Mouse (Mus musculus) heart, postnatal 4 days (tissue): ENCODE data around the gene B4galnt1. TPM values are rescaled to one million over a fixed set of nuclear protein-coding genes. Genes with fewer than 3 reads are reported as not detected.
"Not testable (repeated sequence)": the region's sequence is repeated elsewhere in the genome, so short reads cannot be mapped to it uniquely, and the experiment has no call there.

Source experiments
- DNase-seq: peaks from one replicate; pipeline ENCODE4 v3.0.0; 2021
- total RNA-seq, 2 experiments: library from RNA; stranded (reverse); gene quantifications; 2 replicates each; pipeline ENCODE4 v1.2.3; 2021

The B4galnt1 gene
- total RNA-seq, 2 experiments from 2014 or later, result 2.2 to 2.7 TPM

DNA sequence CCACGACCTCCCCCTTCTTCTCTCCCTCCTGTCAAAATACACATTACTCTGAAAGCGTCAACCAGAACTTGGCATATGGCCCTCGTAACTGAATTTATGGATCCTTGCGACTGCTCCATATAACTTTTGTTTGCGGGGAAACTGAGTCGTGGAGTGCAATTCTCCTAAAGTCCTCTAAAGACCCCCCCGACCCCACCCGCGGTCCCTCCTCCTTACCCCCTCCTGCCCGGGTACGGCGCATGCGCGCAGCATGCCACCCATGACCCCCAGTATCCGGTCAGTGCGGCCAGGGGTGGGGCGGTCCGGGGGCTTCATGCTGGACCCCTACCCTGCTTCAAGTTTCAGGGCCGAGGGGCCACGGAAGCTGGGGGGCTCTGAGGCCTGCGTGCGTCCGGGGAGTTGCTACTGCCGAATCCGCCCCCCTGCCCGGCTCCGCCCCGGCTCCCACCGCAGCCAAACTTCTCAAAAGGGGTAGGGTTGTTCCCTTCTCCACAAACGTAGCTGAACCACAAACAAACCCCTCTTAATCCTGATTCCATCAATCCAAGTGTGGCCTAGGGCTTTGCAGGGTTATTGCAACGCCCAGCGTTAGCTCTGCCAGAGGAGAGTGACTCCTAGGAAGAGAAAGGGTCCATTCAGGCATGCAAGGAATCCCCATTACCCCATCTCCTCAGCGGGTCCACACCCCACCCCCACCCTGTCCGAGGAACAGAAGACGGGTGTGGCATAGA is 24.8 kb downstream of the B4galnt1 start, which contains the start of gene Arhgef25:
Gene Arhgef25, minus strand, starts transcription at position 433 of the 731 bp plus-strand sequence.
- DNase-seq, result peak; percentile 67

DNA sequence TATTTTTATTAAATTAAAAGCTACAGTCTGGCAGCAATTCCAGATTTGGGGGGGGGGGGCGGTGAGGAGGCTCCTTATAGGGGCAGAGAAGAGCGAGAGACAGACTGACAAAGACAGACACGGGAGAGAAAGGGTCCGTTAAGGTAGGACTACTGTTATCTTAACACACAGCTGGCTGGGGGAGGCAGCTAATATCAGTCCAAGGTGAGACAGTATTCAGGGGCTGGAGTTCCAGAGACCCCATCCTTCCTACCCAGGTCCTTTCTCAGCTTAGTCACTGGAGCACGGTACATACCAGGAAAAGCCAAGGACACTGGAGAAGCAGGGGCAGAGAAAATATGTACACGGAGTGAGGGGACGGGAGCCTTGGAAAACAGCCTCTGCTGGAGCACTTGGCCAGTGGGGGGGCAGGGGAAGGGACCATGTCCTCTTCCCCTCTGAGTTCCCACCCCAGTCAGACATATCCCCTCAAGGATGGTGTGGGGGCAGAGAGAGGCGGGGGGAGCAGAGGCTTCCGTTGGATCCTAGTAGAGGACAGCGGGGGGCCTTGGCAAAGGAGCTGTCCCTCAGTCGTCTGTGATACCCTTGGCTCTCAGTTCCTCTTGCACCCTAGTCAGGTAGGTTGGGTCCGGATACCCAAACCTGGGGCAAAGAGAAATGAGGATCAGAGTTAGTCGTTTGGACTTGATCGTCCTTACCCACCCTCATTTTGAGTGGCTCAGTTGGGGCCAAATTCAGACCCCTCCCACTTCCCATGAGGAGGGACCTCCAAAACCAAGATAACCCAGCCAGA is 25.6 kb downstream of the B4galnt1 start:
- no peak for DNase-seq

DNA sequence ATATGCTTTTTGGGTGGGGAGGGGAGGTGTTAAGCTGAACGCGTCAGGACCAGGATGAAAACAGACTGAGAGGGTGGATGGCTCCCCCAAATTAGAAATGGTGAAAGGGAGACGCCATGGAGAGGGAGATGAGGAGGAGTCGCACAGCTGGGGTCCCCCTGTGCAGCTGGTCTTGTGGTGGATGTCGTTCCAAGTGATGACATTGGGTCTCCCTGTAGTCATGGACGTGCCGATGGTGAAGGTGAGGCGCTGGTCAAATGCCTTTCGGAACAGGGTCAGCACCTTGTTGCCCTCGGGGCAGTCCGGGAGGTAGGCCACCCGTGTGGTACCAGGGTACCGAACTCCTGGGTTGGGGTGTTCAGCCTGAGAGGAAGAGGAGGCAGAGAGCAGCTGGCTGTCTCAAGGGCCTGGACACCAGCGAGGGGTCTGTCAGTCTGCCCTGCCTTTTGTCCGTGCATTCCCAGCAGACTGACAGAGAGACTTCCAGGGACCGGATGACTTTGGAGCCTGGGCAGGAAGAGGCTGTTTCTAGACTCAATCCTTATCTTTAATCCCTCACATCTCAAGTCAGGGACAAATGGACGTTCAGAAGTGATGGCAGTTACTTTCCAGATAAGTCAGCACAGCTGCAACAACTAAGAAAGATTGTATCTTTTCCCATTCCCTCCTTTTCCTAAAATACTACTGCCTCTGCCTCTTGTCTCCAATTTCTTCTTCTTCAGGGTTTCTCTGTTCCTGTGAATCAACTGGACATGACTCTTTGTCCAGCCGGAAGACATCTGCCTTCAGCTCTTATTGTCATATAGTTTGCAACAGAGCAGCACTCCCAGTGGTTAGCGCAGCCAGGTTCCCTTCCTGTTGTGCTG is 26.4 kb downstream of the B4galnt1 start:
- no peak for DNase-seq

DNA sequence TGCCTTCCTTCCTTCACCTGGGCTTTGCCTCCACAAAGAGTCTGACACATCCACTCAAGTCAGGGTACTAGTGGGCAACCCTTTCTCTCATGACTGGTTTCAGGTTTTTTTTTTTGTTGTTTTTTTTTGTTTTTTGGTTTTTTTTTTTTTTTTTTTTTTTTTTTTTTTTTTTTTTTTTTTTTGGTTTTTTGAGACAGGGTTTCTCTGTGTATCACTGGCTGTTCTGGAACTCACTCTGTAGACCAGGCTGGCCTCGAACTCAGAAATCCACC is 27.0 kb downstream of the B4galnt1 start:
- DNase-seq, result not testable (repeated sequence)

DNA sequence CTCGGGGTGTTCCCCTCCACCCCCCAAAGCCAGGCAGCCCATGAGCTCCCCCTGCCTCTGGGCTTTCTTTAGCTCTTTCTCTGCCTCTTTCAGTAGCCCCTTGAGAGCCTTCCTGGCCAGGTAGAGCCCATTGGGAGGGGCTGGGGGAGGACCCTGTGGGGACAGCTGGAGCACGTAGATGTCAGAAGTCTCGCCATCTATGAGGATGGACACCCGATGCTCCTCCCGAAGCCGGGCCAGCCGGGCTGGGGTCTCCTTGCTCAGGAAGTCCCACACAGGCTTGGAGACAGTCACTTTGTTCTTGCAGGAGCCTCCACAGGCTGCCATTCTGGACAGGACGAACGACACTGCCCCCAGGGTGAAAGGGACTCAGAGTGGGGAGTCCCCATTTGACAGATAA is 28.0 kb downstream of the B4galnt1 start:
- no peak for DNase-seq

DNA sequence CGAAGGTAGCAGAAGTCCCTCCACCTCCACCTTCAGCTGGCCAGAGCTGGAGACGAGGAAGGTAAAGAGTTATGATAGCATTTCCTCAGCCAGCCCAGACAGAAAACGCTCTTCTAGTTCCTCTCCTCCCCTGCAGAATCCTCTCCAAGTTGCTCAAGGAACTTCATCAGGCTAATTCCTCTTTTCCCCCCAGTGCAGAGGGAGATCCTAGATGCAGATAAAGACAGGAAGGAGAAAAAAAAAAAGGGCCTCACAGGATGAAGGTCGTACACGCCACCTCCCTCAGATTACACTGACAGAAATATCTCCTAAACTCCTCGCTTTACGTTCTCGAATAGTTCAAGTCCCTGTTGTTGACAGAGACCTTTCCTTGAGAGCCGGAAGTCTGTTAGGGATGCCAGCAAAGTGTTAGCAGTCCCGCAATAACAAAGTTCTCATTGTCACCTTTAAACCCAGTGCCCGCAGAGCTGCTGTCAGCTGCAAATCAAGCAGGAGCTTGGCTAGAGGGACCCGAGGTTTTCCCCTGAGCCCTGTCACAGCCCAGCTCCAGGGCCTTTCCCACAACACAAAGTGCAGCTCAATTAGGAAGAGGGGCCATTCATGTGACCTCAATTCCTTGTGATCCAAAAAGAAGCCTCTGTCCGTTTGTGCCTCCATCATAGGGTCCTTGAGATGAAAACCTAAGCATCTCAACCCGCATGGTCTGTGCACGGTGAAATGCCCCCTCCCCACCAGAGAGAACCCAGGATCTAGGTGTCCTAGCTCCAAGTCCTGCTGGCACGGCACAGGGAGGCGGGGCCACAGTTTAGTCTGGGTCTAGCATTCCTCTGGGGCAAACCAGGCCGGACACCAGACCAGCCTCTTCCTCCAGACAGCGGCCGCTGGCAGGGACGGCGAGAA is 29.7 kb downstream of the B4galnt1 start:
- DNase-seq, result peak; percentile 75

DNA sequence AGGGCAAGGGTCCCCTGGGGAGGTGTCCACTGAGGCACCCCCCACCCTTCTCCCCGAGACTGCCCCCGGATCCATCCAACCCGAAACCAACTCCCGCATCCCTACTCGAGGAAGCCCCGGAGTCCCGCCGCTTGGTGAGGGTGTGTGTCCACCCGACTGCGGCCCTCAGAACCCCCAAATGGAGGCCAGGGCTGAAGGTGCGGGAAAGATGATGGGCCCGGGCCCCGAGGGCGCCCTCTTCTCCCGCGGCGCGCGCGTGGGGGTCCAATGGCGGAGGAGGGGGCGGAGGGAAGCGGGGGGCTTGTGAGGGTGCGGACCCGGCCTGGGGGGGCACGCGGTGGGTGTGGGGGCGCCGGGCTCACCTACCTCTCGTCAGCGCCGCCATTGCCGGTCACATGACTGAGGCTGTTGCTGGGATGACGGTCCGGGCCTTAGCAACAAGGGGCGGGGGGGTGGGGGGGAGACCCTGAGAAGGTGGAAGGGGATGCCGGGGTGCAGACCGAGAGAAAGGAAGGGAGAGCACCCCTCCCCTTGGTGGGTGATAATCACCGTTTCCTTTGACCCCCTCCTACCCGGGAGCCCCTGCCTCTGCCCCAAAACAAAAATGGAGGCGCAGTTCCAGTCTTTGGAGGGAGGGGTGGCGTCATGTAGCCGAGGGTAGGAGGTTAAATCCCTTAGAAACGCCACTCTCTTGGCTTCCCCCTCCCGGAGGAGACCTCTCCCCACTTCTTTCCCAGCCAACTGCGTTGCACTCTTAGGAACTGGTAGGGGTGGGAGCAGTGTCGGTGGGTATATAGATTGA is 30.5 kb downstream of the B4galnt1 start, which contains the start of gene Dtx3:
Gene Dtx3, minus strand, starts transcription at position 401 of the 802 bp plus-strand sequence.
- DNase-seq, result peak; percentile 59

DNA sequence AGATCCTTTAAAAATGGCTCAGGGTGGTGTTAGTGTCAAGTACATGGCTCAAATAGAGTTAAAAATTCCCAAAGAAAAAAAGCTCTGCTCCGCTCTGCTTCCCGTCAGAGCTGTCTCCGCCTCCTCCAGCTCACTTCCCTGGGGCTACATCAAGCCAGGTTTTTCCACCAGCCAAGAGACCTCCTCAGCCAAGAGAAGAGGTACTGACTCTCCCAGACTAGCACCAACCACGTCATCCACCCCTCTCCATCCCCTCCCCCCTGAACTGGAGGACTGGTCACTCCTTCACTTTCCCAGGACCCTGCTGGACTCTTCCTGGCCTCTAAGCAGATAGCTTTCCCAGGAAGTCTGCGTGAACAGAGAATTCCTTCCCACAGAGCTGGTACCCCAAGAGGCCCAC is 31.4 kb downstream of the B4galnt1 start:
- DNase-seq, result peak; percentile 77

DNA sequence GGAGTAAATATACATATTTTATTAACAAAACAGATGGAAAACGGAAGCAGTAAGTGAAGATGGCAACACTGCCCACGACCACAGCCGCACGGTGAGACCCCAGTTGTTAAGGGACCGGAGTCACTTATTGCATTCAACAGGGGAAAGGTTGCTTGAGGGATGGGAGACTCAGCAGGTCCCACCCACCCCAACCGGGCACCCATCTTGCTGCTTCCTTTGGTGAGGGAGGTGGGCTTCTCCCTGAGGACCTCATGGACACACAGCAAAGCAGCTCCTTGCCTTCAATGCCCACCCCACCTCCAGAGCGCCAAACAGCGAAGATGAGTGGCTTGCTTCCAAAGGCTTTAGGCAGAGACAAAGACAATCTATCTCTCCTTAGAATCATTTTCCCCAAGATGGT is 32.1 kb downstream of the B4galnt1 start:
- no peak for DNase-seq

DNA sequence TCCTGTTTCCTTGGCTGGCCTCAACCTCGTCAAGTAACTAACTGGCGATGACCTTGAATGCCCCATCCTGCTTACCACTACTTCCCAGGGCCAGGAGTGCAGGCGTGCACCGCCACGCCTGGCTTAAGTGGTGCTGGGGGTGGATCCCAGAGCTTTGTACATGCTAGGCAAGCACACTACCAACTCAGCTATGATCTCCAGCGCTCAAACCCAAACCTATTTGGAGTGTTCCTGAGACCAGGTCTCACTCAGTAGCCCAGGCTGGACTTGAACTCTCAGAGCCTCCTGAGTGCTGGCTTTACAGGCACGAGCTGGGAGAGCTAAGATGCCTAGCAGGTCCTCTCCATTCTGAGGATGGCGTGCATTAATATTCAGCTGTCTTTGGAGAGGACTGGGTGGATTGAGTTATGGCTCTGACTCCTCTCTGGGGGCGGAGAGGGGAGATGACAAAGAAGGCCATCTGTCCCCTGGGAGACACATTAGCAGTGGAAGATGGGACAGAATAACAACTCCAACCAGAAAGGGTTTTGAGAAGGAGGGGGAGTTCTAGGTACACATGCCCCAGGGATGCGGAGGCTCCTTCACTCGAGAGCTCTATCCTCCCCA is 32.6 kb downstream of the B4galnt1 start:
- no peak for DNase-seq

DNA sequence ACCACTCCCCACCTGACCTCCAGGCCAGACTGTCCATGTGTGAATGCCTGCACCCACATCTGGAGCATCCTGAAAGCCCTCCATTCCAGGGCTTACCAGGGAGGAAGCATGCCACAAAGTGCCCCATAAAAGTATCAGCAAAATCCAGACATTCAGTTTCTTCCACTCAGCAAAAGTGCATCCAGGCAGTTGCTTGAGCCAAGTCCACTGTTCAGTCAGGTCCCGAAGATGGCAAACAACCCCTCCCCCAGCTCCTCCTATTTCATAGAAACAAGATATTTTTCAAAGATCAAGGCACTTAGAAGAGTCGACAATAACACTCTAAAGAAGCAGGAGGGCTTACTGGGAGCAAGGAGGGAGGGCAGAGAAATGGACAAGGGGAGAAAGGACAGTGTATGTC is 33.5 kb downstream of the B4galnt1 start:
- no peak for DNase-seq

DNA sequence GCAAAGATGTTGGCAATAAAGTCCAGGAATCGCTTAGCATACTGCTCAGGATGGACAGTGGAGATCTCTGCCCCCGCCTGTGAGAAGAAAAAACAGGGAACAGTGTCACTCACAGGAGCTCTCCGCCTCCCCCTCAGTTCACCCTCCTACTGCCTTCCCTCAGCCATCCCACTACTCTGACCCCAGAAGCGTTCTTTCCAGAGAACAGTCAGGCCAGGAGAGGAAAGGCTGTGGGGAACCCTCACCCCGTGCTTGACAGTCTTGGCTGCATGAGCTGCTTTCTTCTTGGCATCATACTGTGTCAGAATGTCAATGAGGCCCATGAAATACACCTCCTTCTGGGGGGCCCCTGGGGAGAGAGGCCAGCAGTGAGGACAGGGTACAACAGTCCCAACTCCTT is 34.0 kb downstream of the B4galnt1 start:
- no peak for DNase-seq

DNA sequence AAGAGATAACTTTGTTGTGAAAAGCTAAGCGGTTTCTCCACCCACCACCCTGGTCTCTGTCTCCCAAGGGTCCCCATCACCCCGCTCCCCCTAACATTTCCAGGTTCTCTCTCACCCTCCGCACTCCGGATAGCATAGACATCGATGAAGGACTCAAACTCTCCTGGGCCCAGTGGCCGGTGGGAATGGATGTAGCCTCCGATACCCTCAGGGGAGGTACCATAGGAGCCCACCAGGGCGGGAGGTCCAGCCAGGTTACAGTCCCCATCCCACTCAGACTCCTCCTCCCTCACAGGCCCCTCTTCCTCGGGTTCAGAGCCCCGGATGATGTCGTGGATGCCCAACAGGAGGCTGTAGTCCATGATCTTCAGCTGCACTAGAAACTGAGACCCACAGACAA is 34.4 kb downstream of the B4galnt1 start:
- no peak for DNase-seq

DNA sequence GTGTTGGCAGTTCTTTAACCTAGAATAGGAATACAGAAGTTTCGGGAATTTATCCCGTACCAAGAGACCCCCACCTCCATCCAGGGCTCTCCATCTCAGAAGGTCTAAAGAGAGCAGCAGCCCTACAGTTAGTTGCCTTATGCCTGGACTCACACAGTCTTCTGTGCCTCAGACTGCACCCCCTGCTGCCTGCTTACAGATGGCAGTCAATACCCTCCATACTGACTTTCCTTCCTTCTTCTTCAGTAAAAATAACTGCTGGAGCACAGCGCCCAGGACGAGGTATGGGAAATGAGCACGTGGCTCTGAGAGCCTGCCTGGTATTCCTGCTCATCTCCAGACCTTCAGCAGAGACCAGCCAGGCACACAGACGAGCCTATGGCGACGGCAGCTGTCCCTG is 35.3 kb downstream of the B4galnt1 start:
- DNase-seq, result no peak

DNA sequence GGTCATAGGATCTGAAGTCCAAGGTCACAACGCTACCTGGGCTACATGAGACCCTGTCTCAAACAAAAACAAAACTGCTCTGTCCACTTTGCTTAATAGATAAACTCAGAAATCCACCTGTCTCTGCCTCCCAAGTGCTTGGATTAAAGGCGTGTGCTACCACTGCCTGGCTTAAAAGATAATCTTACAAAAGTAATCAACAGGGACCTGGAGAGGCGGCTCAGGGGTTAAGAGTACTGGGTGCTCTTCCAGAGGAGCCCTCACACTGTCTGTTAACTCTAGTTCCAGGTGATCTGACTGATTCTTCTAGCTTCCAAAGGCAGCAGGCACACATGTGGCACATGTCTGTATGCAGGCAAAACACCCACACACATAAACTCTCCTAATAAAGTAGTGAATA is 38.1 kb downstream of the B4galnt1 start:
- no peak for DNase-seq

DNA sequence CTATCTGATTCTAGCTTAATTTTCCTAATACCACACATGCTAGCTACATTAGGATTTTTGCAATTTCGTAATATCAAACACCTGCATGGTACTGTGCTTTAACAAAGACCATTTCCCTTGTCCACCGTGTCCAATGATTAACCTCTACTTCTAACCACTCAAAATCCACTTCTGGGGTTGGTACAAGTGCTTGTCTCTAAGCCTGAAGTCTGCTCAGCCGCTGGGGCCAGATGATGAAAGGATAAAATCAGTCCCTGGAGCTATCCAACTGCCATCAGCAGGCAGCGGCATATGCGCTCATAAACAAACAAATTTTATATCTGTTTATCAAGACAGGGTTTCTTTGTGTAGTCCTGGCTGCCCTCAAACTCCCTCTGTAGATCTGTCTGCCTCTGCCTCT is 39.6 kb downstream of the B4galnt1 start:
- no peak for DNase-seq

DNA sequence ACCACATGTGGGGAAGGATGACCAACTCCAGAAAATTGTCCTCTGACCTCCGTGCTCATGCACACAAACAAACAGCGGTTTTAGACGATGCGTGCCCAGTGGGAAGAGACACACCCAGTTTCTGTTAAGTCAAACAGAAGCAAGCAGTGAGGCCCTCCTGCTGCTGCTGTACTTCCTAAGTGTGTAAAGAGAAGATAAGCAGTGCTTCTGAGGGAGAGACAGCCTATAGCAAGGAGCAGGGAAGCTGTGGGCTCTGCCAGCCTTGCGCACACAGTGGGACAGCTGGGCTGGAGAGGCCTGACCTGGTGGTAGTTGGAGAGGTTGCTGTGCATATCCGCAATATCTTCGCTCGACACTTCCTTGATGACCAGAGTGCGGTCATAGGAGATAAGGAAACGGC is 40.3 kb downstream of the B4galnt1 start:
- DNase-seq, result no peak

DNA sequence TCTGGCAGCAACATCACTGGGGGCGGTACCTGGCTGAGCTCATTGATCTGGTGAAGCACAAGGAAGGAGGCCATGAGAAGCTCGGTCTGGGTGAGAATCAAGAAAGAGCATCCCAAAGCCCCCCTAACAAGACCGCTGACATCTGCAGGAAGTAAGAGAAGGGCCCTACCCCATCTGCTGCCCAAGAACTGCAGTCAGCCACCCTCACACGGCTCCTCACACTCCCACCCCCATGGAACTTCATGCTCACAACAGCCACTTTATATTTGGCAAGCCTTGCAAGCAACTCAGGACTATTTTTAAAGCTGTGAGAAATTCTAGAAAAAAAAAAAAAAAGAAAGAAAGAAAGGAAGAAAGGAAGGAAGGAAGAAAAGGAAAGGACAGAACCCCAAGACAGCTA is 43.9 kb downstream of the B4galnt1 start:
- DNase-seq, result no peak

DNA sequence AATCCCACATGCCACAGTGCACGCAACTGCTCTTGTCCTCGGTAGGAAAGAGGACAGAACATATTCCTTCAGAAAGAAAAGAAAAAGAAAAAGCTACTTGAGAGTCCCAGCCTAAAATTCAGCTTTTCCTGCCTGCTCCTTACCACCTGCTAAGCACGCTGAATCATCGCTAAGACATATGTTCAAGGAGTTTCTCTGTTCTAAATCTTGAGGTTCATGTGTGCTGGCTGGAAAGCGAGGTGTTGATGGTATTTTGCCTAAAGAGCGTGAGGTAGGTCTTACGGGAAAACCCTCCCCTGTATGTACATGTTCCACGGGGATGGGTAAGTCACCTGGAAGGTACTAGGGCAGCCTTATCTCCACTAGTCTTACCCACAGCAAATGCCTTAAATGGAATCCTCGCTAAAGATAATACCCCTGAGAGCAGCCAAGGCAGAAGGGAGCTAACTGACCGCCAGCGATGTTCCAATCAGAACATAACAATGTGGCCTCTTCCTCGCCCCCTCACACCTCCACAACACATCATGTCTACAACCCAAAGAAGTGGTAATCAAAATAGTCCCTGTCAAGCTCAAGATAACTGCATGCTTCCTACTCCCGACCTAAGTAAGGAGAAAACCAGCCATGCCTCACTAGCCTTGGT is 45.0 kb downstream of the B4galnt1 start:
- no peak for DNase-seq

DNA sequence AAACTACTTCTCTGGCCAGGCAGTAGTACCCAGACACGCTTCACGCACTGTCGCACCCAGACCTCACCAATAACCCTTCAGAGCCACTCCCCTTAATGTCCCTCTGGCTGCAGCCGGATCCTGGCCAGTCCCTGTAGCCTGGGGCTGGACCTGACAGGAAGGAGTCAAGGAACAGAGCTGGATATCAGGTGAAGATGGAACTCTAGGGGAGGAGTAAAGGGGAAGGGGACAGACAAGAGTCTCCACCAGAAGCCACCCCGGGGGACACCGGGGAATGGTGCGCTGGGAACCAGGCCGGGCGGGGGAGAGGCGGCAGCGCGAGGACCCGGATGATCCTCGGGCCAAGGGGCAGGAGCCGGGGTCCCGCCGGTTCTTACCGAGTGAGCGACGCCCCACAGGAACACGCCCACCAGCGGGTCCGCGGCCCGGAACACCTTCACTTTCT is 46.0 kb downstream of the B4galnt1 start:
- peak; percentile 39 for DNase-seq
